Mouse (Mus musculus): ENCODE data around the gene Zmym4. TPM values are rescaled to one million over a fixed set of nuclear protein-coding genes. Genes with fewer than 3 reads are reported as not detected.

Gene Zmym4
- polyA plus RNA-seq, 1 experiment = 22.4 TPM

DNA sequence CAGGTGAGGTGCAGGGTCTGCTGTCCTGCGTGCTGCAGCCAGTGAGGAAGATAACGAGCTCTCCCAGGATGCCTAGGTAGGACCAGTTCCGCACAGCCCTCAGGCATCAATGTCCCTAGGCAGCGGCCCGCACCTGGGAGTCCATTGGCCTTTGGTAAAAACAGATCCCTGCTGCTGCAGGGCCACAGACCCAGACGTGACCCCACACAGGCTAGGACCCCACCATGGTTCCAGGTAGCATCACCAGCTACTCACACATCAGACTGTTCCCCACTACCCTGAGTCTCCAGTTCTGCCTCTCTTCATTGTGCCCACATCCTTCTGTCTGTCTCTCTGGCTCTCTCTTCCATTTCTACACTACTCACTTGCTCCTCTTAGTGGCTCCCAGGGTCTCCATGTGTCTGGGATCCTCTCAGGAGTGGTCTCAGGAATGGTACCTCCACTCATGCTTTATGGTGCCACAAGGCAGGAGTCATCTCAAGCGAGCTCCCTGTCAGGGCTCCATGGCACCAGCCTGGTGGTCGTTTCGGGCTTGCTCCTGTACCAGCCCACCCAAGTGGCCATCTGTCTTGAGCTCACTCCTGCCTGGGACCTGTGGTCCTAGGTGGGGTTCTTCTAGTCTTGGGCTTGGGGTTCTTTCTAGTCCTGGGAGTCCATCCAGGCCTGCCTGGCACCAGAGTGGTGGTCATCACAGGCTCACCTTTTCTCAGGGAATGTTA lies 107.5 kb downstream of the Zmym4 start:
- H3K27ac ChIP-seq (ENCODE audit: insufficient read depth, low read length) = no peak overlapping the region
- TF ChIP-seq POLR2A (IDR thresholded peaks at IDR 0.05; ENCODE audit: extremely low read depth, insufficient read depth, low read length) (no peak), CTCF (IDR thresholded peaks at IDR 0.05; ENCODE audit: extremely low read depth, insufficient read depth, low read length) (no peak)

DNA sequence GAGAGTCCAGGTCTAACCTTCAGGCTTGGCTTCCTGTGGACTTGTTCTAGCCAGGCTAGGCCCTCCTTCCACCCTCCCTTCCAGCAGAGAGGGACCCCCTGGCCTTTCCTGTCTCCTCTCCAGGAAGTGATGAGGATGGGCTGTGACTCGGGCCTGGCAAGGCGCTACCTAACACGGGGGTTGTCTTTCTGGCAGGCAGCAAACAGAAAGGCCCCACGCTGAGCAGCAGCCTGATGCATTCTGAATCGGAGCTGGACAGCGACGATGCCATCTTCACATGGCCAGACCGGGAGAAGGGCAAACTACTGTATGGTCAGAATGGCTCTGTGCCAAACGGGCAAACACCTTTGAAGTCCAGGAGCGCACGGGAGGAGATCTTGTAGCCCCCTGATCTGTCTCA lies 115.0 kb downstream of the Zmym4 start:
- Histone ChIP-seq H3K4me1 (ENCODE audit: control insufficient read depth, insufficient read depth, low read length) (no peaks in the 10 kb centered on the region; the same call in 1 of the 2 replicates), H3K4me3 (ENCODE audit: insufficient read depth, low read length) (no peak overlapping the region), H3K27ac (ENCODE audit: insufficient read depth, low read length) (no peak overlapping the region)
- no peak for TF ChIP-seq POLR2A (IDR thresholded peaks at IDR 0.05; ENCODE audit: extremely low read depth, insufficient read depth, low read length)
- TF ChIP-seq CTCF (IDR thresholded peaks at IDR 0.05; ENCODE audit: extremely low read depth, insufficient read depth, low read length) = no peak

More for the DNA sequence above, 107.5 kb downstream of the Zmym4 start:
- Histone ChIP-seq H3K4me1 (ENCODE audit: control insufficient read depth, insufficient read depth, low read length) (no peaks in the 10 kb centered on the region; the same call in 1 of the 2 replicates), H3K4me3 (ENCODE audit: insufficient read depth, low read length) (no peak overlapping the region)

DNA sequence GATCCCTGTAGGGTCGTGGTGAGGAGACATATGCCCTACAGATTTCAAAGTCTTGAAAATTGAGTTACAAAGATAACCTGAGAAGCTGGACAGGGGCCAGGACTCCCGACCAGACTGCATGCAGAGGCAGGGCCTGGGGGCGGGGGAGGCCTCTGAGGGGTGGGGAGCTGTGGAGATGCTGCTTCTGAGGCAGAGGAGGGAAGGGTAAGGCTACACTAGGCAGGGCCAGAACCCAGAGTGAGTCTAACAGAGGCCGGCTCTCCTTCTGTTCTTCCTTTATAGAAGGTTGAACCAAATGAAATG lies 117.2 kb downstream of the Zmym4 start:
- H3K4me3 ChIP-seq (ENCODE audit: insufficient read depth, low read length) = no peak overlapping the region
- TF ChIP-seq CTCF (IDR thresholded peaks at IDR 0.05; ENCODE audit: extremely low read depth, insufficient read depth, low read length) = no peak
- TF ChIP-seq POLR2A (IDR thresholded peaks at IDR 0.05; ENCODE audit: extremely low read depth, insufficient read depth, low read length) = no peak
- H3K4me1 ChIP-seq (ENCODE audit: control insufficient read depth, insufficient read depth, low read length) = no peaks in the 10 kb centered on the region
- no peak overlapping the region for H3K27ac ChIP-seq (ENCODE audit: insufficient read depth, low read length)

DNA sequence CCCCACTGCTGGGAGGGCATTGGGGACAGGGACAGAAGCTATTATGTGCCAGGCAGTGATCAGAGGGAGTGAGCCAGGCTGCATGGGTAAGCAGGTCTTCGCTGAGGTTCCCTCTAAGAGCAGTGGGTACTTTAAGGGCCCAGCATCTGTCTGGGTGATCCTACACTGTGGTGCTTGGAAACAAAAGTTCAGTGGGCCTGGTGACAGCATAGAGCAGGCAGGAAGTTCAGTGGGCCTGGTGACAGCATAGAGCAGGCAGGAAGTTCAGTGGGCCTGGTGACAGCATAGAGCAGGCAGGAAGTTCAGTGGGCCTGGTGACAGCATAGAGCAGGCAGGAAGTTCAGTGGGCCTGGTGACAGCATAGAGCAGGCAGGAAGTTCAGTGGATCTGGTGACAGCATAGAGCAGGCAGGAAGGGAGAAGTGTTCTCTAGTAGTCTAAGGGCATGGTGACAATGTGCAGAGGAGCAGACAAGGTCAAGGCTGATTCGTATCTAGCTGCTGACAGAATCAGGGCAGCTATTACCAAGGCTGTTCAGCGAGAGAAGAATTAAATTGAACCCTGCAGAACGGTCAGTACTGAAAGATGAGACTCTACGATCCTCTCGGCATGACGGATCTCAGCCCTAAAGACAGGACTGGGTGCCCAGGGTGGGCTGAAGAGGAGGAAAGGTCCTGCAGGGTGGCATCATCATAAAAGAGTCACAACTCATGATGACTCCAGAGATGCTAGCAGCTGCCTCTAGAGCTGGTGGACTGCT lies 117.7 kb downstream of the Zmym4 start:
- no peak overlapping the region for H3K27ac ChIP-seq (ENCODE audit: insufficient read depth, low read length)
- TF ChIP-seq CTCF (IDR thresholded peaks at IDR 0.05; ENCODE audit: extremely low read depth, insufficient read depth, low read length) = no peak
- no peak for TF ChIP-seq POLR2A (IDR thresholded peaks at IDR 0.05; ENCODE audit: extremely low read depth, insufficient read depth, low read length)

DNA sequence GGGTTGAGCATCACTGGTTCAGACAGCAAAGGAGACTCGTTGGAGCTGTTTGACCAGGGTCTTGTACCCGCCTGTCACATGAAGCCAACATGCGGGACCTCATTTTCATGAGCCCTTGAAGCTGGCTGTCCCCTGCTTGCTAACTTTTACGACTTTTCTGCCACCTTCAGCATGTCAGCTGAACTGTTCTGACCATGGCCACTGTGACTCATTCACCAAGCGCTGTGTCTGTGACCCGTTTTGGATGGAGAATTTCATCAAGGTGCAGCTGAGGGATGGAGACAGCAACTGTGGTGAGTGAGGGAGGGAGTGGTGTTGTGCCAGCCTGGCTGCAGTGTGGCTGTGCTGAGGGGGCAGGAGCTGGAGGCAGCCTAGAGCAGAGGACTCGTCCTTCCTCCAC lies 121.0 kb downstream of the Zmym4 start:
- no peak overlapping the region for H3K4me3 ChIP-seq (ENCODE audit: insufficient read depth, low read length)
- no peak overlapping the region for H3K27ac ChIP-seq (ENCODE audit: insufficient read depth, low read length)
- no peaks in the 10 kb centered on the region for H3K4me1 ChIP-seq (ENCODE audit: control insufficient read depth, insufficient read depth, low read length)
- TF ChIP-seq CTCF (IDR thresholded peaks at IDR 0.05; ENCODE audit: extremely low read depth, insufficient read depth, low read length) = no peak
- TF ChIP-seq POLR2A (IDR thresholded peaks at IDR 0.05; ENCODE audit: extremely low read depth, insufficient read depth, low read length) = no peak

More for the DNA sequence above, 117.7 kb downstream of the Zmym4 start:
- Histone ChIP-seq H3K4me3 (ENCODE audit: insufficient read depth, low read length) (no peak overlapping the region), H3K4me1 (ENCODE audit: control insufficient read depth, insufficient read depth, low read length) (no peaks in the 10 kb centered on the region)

DNA sequence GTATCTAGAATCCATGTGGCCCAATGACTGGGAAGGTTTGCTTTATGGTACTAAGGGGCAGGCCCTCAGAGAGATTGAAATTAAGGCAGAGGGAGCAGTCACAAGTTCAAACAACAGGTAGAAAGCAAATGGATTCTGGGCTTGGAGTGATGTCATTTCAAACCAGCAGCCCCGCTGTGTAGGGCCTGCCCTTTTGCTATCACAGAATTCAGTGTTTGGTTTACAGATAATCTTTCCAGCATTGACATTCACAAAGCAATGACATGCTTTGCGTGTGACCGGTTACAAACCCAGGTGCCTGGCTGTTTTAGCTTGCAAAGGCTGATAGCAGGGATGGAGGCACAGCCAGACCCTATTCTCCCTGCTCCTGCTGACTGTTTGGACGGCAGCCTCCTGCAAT lies 122.3 kb downstream of the Zmym4 start:
- Histone ChIP-seq H3K4me1 (ENCODE audit: control insufficient read depth, insufficient read depth, low read length) (no peaks in the 10 kb centered on the region), H3K4me3 (ENCODE audit: insufficient read depth, low read length) (no peak overlapping the region), H3K27ac (ENCODE audit: insufficient read depth, low read length) (no peak overlapping the region)
- no peak for TF ChIP-seq CTCF (IDR thresholded peaks at IDR 0.05; ENCODE audit: extremely low read depth, insufficient read depth, low read length)
- no peak for TF ChIP-seq POLR2A (IDR thresholded peaks at IDR 0.05; ENCODE audit: extremely low read depth, insufficient read depth, low read length)

DNA sequence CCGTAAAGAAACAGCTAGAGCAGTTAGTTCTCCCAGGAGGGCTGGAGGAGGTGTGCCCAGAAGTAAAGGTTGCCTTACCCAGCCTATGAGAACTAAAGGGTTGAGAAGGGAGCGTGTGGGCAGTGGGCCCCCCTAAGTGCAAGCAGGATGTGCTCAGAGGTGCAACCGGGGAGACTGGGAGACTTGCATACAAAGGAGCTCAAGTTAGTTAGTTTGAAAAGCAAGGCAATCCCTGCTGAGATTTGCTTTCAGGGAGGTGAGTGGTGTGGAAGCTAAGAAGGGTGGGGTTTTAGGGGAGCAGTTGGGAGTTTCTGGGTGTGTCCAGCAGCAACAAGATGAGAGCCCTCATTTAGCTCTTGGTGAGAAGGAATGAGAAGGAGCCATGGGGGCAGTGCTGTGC lies 125.0 kb downstream of the Zmym4 start:
- no peaks in the 10 kb centered on the region; the same call in 1 of the 2 replicates for H3K4me1 ChIP-seq (ENCODE audit: control insufficient read depth, insufficient read depth, low read length)
- no peak overlapping the region for H3K27ac ChIP-seq (ENCODE audit: insufficient read depth, low read length)
- no peak overlapping the region for H3K4me3 ChIP-seq (ENCODE audit: insufficient read depth, low read length)
- TF ChIP-seq POLR2A (IDR thresholded peaks at IDR 0.05; ENCODE audit: extremely low read depth, insufficient read depth, low read length) (no peak), CTCF (IDR thresholded peaks at IDR 0.05; ENCODE audit: extremely low read depth, insufficient read depth, low read length) (no peak)

DNA sequence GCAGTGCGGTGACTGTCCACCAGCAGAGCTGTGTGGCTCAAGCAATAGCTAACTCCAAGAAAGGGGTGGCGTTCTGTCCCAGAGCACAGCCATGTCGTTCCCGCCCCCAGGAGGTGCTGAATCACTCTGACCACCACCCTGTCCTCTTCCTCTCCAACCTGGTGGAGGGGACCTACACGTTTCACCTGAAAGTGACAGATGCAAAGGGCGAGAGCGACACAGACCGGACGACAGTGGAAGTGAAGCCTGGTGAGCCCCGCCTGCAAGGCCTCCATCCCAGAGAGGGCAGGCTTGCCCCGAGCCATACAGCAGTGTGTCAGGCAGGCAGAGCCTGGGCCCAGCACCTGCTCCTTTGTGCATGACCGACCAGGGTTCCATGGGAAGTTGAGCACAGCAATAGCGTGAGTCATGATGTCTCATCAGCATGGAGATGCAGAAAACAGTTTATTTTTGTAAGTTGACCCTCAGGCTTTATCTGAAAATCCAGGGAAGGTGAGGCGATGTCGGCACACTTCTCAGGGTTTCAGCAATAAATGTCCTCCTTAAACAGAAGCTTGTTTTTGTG lies 126.9 kb downstream of the Zmym4 start:
- Histone ChIP-seq H3K27ac (ENCODE audit: insufficient read depth, low read length) (no peak overlapping the region), H3K4me1 (ENCODE audit: control insufficient read depth, insufficient read depth, low read length) (no peaks in the 10 kb centered on the region; the same call in 1 of the 2 replicates), H3K4me3 (ENCODE audit: insufficient read depth, low read length) (no peak overlapping the region)
- no peak for TF ChIP-seq CTCF (IDR thresholded peaks at IDR 0.05; ENCODE audit: extremely low read depth, insufficient read depth, low read length)
- no peak for TF ChIP-seq POLR2A (IDR thresholded peaks at IDR 0.05; ENCODE audit: extremely low read depth, insufficient read depth, low read length)

DNA sequence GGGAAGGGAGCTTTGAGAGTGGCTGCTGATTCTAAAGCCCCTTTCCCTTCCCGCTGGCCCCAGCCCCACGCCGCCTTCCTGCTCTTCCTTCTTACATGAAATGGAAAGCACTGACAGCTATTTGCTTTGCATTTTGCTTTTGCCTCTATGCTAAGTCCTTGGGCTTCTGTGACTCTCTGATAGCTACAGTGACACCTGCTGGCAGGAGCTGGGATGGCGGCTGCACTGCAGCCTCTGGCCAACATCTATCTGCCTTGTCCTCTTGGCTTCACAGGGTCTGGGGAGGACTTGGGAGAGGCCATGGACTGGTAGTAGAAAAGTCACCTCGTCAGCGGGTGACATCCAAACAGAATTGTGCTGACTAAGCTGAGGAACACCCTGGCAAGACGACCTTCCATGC lies 128.1 kb downstream of the Zmym4 start:
- Histone ChIP-seq H3K27ac (ENCODE audit: insufficient read depth, low read length) (no peak overlapping the region), H3K4me1 (ENCODE audit: control insufficient read depth, insufficient read depth, low read length) (no peaks in the 10 kb centered on the region; the same call in 1 of the 2 replicates), H3K4me3 (ENCODE audit: insufficient read depth, low read length) (no peak overlapping the region)
- peak; percentile 92 for TF ChIP-seq CTCF (IDR thresholded peaks at IDR 0.05; ENCODE audit: extremely low read depth, insufficient read depth, low read length)
- TF ChIP-seq POLR2A (IDR thresholded peaks at IDR 0.05; ENCODE audit: extremely low read depth, insufficient read depth, low read length) = no peak

Measured in cortical plate, adult 2 months (tissue).